Mouse (Mus musculus) cerebellum, adult 2 months (tissue): ENCODE measurements at regions not wholly inside any gene's neighbourhood (a gene's known extent, or its start where the extent isn't known, plus 50 kb on each side); places are given as distances from the start of the nearest gene placed in this dataset.

Source experiments
- DNase-seq, 2 experiments: peaks; one replicate each; pipeline ENCODE4 v3.0.0; 2021
- H3K27ac ChIP-seq: fragments of 200-500 bp; 2 replicates; pipeline ENCODE4 v1.5.1; 2012; ENCODE audit warnings: low read length, control low read depth, inconsistent platforms; ENCODE audit not compliant: insufficient read depth
- H3K27me3 ChIP-seq: fragments of 200-500 bp; 2 replicates; pipeline ENCODE4 v1.6.1; 2012; ENCODE audit warnings: inconsistent platforms, mild to moderate bottlenecking, low read length, moderate library complexity; ENCODE audit not compliant: control insufficient read depth, insufficient read depth
- H3K4me1 ChIP-seq: fragments of 200-500 bp; 2 replicates; pipeline ENCODE4 v1.6.1; 2011; ENCODE audit warnings: low read length; ENCODE audit not compliant: control insufficient read depth, insufficient read depth
- H3K4me3 ChIP-seq: fragments of 200-500 bp; replicated peaks from 2 replicates; pipeline ENCODE3; 2011; ENCODE audit warnings: mild to moderate bottlenecking, low read depth, low read length, control low read depth; ENCODE audit not compliant: insufficient read depth
- CTCF ChIP-seq: fragments of 200-500 bp; IDR thresholded peaks from 2 replicates; pipeline ENCODE4 v1.5.1; 2011; ENCODE audit warnings: low read depth, mild to moderate bottlenecking, control low read depth, low read length, moderate library complexity, borderline replicate concordance; ENCODE audit not compliant: insufficient read depth
- POLR2A ChIP-seq: fragments of 200-500 bp; IDR thresholded peaks from 2 replicates; pipeline ENCODE4 v1.6.1; 2011; ENCODE audit warnings: low read length, control low read depth, borderline replicate concordance; ENCODE audit not compliant: insufficient read depth

DNA sequence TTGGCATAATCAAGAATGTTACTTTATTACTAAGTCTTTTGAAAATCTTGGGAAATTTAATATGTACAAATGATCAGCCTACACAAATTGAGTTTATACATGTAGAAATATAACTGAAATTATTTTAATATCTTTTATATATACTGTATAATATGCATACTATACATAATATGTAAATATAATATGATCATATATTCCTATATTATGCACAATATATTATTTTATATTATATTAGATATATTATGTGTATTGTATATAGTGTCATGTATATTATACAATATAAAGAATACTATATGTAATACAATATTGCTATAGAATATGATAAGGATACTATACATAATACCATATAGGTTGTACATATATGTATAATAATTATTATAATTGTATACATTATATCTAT lies 1912.4 kb downstream of the Cntnap5b start:
- TF ChIP-seq CTCF (no peak), POLR2A (no peak)
- Histone ChIP-seq H3K4me3 (no peak overlapping the region), H3K27me3 (no peaks in the 10 kb centered on the region), H3K27ac (no peak overlapping the region), H3K4me1 (no peaks in the 10 kb centered on the region)
- DNase-seq = no peak
